Mouse (Mus musculus) left cerebral cortex, postnatal 36 days (tissue): ENCODE data around the gene Mapk1ip1l. TPM values are rescaled to one million over a fixed set of nuclear protein-coding genes. Genes with fewer than 3 reads are reported as not detected.
"Not testable (repeated sequence)": the region's sequence is repeated elsewhere in the genome, so short reads cannot be mapped to it uniquely, and the experiment has no call there.

Source experiments
- DNase-seq, 2 experiments: peaks; one replicate each; pipeline ENCODE4 v3.0.0; 2021 to 2022; ENCODE audit warnings: low spot score in 2 of 2, mixed read lengths in 1 of 2
- intact Hi-C: fragments of 180-260 bp; cut with DNase I; formaldehyde crosslinking; loops from one replicate; pipeline ENCODE4 v1.15.1; 2025
- total RNA-seq, 2 experiments: library from RNA; stranded (reverse); gene quantifications; 2 replicates each; pipeline ENCODE4 v1.2.3; 2021

Gene Mapk1ip1l
- total RNA-seq, 2 experiments from 2014 or later = 42.6 to 54.0 TPM

GRCm38 (mm10) chr14:47298819-47299261 is 774 bp downstream of the Mapk1ip1l start:
- intact Hi-C loops = no loop called here
- DNase-seq = no peak

GRCm38 (mm10) chr14:47302885-47303680 is 5.0 kb downstream of the Mapk1ip1l start:
- intact Hi-C loops = no loop called here
- no peak for DNase-seq

GRCm38 (mm10) chr14:47304814-47305405 is 6.8 kb downstream of the Mapk1ip1l start:
- no peak for DNase-seq
- intact Hi-C loops = no loop called here

GRCm38 (mm10) chr14:47305933-47306332 is 7.9 kb downstream of the Mapk1ip1l start:
- no peak for DNase-seq
- intact Hi-C loops = no loop called here

- DNase-seq = no peak
- intact Hi-C loops = no loop called here
These were observed 9.6 kb downstream of the Mapk1ip1l start for GRCm38 (mm10) chr14:47307669-47308068.

GRCm38 (mm10) chr14:47309061-47309460 is 11.0 kb downstream of the Mapk1ip1l start:
- intact Hi-C loops = no loop called here
- no peak for DNase-seq

- intact Hi-C loops = no loop called here
- DNase-seq = no peak
These were observed 12.5 kb downstream of the Mapk1ip1l start for GRCm38 (mm10) chr14:47310342-47311181.

GRCm38 (mm10) chr14:47319362-47319761 is 21.3 kb downstream of the Mapk1ip1l start:
- intact Hi-C loops = no loop called here
- DNase-seq = no peak

- not testable (repeated sequence) for DNase-seq
These were observed 23.5 kb downstream of the Mapk1ip1l start for GRCm38 (mm10) chr14:47321581-47321980.

GRCm38 (mm10) chr14:47325965-47326761 is 28.1 kb downstream of the Mapk1ip1l start:
- no peak for DNase-seq
- intact Hi-C loops = no loop called here

More at GRCm38 (mm10) chr14:47321581-47321980, 23.5 kb downstream of the Mapk1ip1l start:
- intact Hi-C loops = not testable (repeated sequence)

- intact Hi-C loops = no loop called here
- DNase-seq = no peak
These were observed 29.3 kb downstream of the Mapk1ip1l start for GRCm38 (mm10) chr14:47327347-47327746.

- intact Hi-C loops = no loop called here
- DNase-seq = no peak
These were observed 33.9 kb downstream of the Mapk1ip1l start for GRCm38 (mm10) chr14:47331920-47332319.

GRCm38 (mm10) chr14:47334819-47335218 is 36.8 kb downstream of the Mapk1ip1l start:
- peak; percentile 40 to 63 for DNase-seq
- intact Hi-C loops = loop anchor here (1.0 to 5.0 kb wide), 2 partner anchors 61 to 197 kb away; no protein-coding TSS in a partner anchor

- intact Hi-C loops = loop anchor here (1.0 to 5.0 kb wide), 2 partner anchors 61 to 197 kb away; no protein-coding TSS in a partner anchor
- DNase-seq = no peak
These were observed 37.2 kb downstream of the Mapk1ip1l start for GRCm38 (mm10) chr14:47335300-47335699.

- intact Hi-C loops = no loop called here
These were observed 42.3 kb downstream of the Mapk1ip1l start for GRCm38 (mm10) chr14:47340231-47340925.

GRCm38 (mm10) chr14:47341811-47342291 is 43.8 kb downstream of the Mapk1ip1l start:
- DNase-seq = no peak
- intact Hi-C loops = no loop called here

More at GRCm38 (mm10) chr14:47340231-47340925, 42.3 kb downstream of the Mapk1ip1l start:
- no peak for DNase-seq

- intact Hi-C loops = no loop called here
- DNase-seq = no peak
These were observed 48.6 kb downstream of the Mapk1ip1l start for GRCm38 (mm10) chr14:47346715-47347114.

- intact Hi-C loops = no loop called here
- DNase-seq = no peak
These were observed 52.9 kb downstream of the Mapk1ip1l start for GRCm38 (mm10) chr14:47350974-47351373.
